Mouse (Mus musculus) monocyte, adult 59 days (primary cell): Measurements from ENCODE around the gene Klk1b22. TPM values are rescaled to one million over a fixed set of nuclear protein-coding genes. Genes with fewer than 3 reads are reported as not detected.

Experiments
- total RNA-seq, 2 experiments: library from RNA; stranded (reverse); gene quantifications; one replicate each; pipeline ENCODE4 v1.2.4; 2023

The Klk1b22 gene
- total RNA-seq, result not detected

GRCm38 (mm10) chr7:44112373-44112772 lies at the start of gene Klk1b22:
Gene Klk1b22 (plus strand): TSS chr7:44112673.

GRCm38 (mm10) chr7:44102028-44102427 lies 10.4 kb upstream of the Klk1b22 start, which contains the start of gene Klk1b21:
Gene Klk1b21 (plus strand): TSS chr7:44102328.

GRCm38 (mm10) chr7:44136467-44136866 lies 24.0 kb downstream of the Klk1b22 start, which contains the start of gene Klk1b16:
Gene Klk1b16 (plus strand): TSS chr7:44136767.

Other genes with a start within 250 kb of the Klk1b22 start
- not detected for gene Klk4, start 231.5 kb upstream of the Klk1b22 start, total RNA-seq
- gene Klk15, start 178.9 kb upstream of the Klk1b22 start, total RNA-seq, result not detected
- not detected for gene Klk1b8, start 162.0 kb upstream of the Klk1b22 start, total RNA-seq
- not detected for gene Klk1b1, start 145.9 kb upstream of the Klk1b22 start, total RNA-seq
- not detected for gene Klk1b9, start 136.6 kb upstream of the Klk1b22 start, total RNA-seq
- not detected for gene Klk1b11, start 116.8 kb upstream of the Klk1b22 start, total RNA-seq
- gene Klk1b26, start 100.5 kb upstream of the Klk1b22 start, total RNA-seq, result not detected
- not detected for gene Klk1b27, start 60.4 kb upstream of the Klk1b22 start, total RNA-seq
- not detected for gene Klk1b21, start 10.3 kb upstream of the Klk1b22 start, total RNA-seq
- gene Klk1b16, start 24.1 kb downstream of the Klk1b22 start, total RNA-seq, result not detected
- not detected for gene Klk1b24, start 75.6 kb downstream of the Klk1b22 start, total RNA-seq
- not detected for gene Klk1b3, start 85.5 kb downstream of the Klk1b22 start, total RNA-seq
- not detected for gene Klk1b4, start 94.8 kb downstream of the Klk1b22 start, total RNA-seq
- not detected for gene Klk1b5, start 103.3 kb downstream of the Klk1b22 start, total RNA-seq
- gene Klk1, start 112.7 kb downstream of the Klk1b22 start, total RNA-seq, result under 1 TPM in 1 of 2 experiments, not detected in 1; 0.52 TPM
- not detected for gene Gm36864, start 123.5 kb downstream of the Klk1b22 start, total RNA-seq
- 1 to 10 TPM; 1.6 to 1.9 TPM for gene 1700028J19Rik, start 134.0 kb downstream of the Klk1b22 start, total RNA-seq
- gene 2410002F23Rik, start 134.0 kb downstream of the Klk1b22 start, total RNA-seq, result 10 to 100 TPM; 56.9 to 61.6 TPM
- gene Acp4, start 144.7 kb downstream of the Klk1b22 start, total RNA-seq, result not detected
- 1 to 10 TPM in 1 of 2 experiments, not detected in 1; 4.4 TPM for gene Gm15517, start 148.8 kb downstream of the Klk1b22 start, total RNA-seq
- gene Clec11a, start 194.2 kb downstream of the Klk1b22 start, total RNA-seq, result under 1 TPM; 0.31 to 0.33 TPM
- gene Shank1, start 197.6 kb downstream of the Klk1b22 start, total RNA-seq, result 1 to 10 TPM; 1.1 to 1.2 TPM